Mouse (Mus musculus): Measurements from ENCODE around the gene Leng8. TPM values are rescaled to one million over a fixed set of nuclear protein-coding genes. Genes with fewer than 3 reads are reported as not detected.

The Leng8 gene
- polyA plus RNA-seq (2021; fragmentation: Nextera tagmentation): 5.5 and 14.0 TPM in 2 replicates
- long read RNA-seq, experiment 1, full-length matches to known transcripts: 4 of 48 reads
- long read RNA-seq, experiment 1, partial matches to known transcripts: 2 of 48 reads
- long read RNA-seq, experiment 1, other reads (novel, unspliced or antisense): 42 of 48 reads
- long read RNA-seq, experiment 2, partial matches to known transcripts: 1 of 4 reads
- long read RNA-seq, experiment 2, other reads (novel, unspliced or antisense): 2 of 4 reads

GRCm38 (mm10) chr7:4136771-4137531 is at the start of gene Leng8:
Gene Leng8, plus strand, starts transcription at chr7:4137039.

GRCm38 (mm10) chr7:4119344-4119902 is 17.4 kb upstream of the Leng8 start, which contains the start of gene Ttyh1:
Gene Ttyh1, plus strand, starts transcription at chr7:4119408.

GRCm38 (mm10) chr7:4150059-4150541 is 13.3 kb downstream of the Leng8 start, which contains the start of gene Leng9:
Gene Leng9, minus strand, starts transcription at chr7:4150374.

GRCm38 (mm10) chr7:4164090-4164910 is 27.5 kb downstream of the Leng8 start, which contains the start of gene Cdc42ep5:
Gene Cdc42ep5, minus strand, starts transcription at chr7:4164860.

Other genes starting within 250 kb of the Leng8 start
- not detected in 2 replicates for gene Gm14548, start 238.9 kb upstream of the Leng8 start, polyA plus RNA-seq (2021; fragmentation: Nextera tagmentation)
- not detected in 2 replicates for gene Lilra6, start 221.5 kb upstream of the Leng8 start, polyA plus RNA-seq (2021; fragmentation: Nextera tagmentation)
- 7.8 and 9.5 TPM in 2 replicates for gene Lair1, start 73.8 kb upstream of the Leng8 start, polyA plus RNA-seq (2021; fragmentation: Nextera tagmentation)
- 335 and 501 TPM in 2 replicates for gene Ttyh1, start 17.6 kb upstream of the Leng8 start, polyA plus RNA-seq (2021; fragmentation: Nextera tagmentation)
- 6.1 and 8.0 TPM in 2 replicates for gene Leng9, start 13.3 kb downstream of the Leng8 start, polyA plus RNA-seq (2021; fragmentation: Nextera tagmentation)
- gene Cdc42ep5, start 27.8 kb downstream of the Leng8 start, polyA plus RNA-seq (2021; fragmentation: Nextera tagmentation): 3.3 and 3.4 TPM in 2 replicates
- gene Lilra5, start 100.7 kb downstream of the Leng8 start, polyA plus RNA-seq (2021; fragmentation: Nextera tagmentation): 0.24 and 0.33 TPM in 2 replicates
- gene Ncr1, start 200.7 kb downstream of the Leng8 start, polyA plus RNA-seq (2021; fragmentation: Nextera tagmentation): not detected in 2 replicates

Data from left cerebral cortex, adult 6 months (tissue).